In the genomic region with DNA sequence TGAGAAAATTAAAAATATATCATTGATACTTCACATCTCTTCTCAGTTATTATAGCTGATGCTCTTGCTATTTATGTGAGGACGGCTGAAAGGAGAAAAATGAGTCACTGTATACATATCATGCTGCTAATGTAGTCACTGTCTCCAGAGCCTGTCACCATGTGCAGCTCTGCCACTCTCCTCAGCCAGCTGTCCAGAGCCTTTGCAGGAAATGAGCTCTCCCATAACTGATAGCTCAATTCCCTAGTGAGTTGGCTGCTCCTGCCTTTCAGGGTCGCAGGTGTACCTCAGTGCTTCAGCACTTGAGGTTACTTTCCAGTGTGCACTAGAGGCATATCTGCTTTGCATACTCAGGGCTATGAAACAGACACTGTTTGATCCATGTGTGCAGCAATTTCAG, we compare ENCODE assay signal across 12 mouse cellular contexts.
DNase-seq lines count a peak whose midpoint lies in the region; ATAC-seq and TF ChIP-seq lines count a peak whose summit lies in the region.
"Had no signal": no experiment of that assay in that cellular context is flagged by ENCODE, and none has a peak within 500 bp of the region (broad histone marks: within the 10 kb centered on the region; RNA-seq: fewer than 3 reads in every experiment).

No protein-coding gene starts in this region.

- H3K36me3 ChIP-seq in hindbrain, embryonic 13.5 days: no peaks in the 10 kb centered on the region
- no peaks in the 10 kb centered on the region for H3K36me3 ChIP-seq in midbrain, postnatal 0 days (ENCODE audit: insufficient read depth, low read length)
- H3K36me3 ChIP-seq in intestine, embryonic 16.5 days (ENCODE audit: control insufficient read depth, insufficient read depth, low read length): no peaks in the 10 kb centered on the region

- H3K27ac ChIP-seq in hindbrain, embryonic 13.5 days: no peak overlapping the region
- H3K27ac ChIP-seq in midbrain, postnatal 0 days (ENCODE audit: low read depth, low read length): no peak overlapping the region
- no peak overlapping the region for H3K27ac ChIP-seq in intestine, embryonic 16.5 days (ENCODE audit: low read length)

- no peak for TF ChIP-seq POLR2A in lung, adult 2 months (IDR thresholded peaks at IDR 0.05; ENCODE audit: borderline replicate concordance, extremely low read depth, low read depth, low read length)

- no peak for TF ChIP-seq CTCF in midbrain, postnatal 0 days (IDR thresholded peaks at IDR 0.05)
- no peak for TF ChIP-seq CTCF in lung, adult 2 months (IDR thresholded peaks at IDR 0.05; ENCODE audit: insufficient read depth, low read length)

- H3K27me3 ChIP-seq in hindbrain, embryonic 13.5 days: no peaks in the 10 kb centered on the region
- no peaks in the 10 kb centered on the region for H3K27me3 ChIP-seq in midbrain, postnatal 0 days (ENCODE audit: insufficient read depth, low read length)
- no peaks in the 10 kb centered on the region for H3K27me3 ChIP-seq in intestine, embryonic 16.5 days (replicated peaks; ENCODE audit: control insufficient read depth, insufficient read depth, low read length)

- H3K9me3 ChIP-seq in hindbrain, embryonic 13.5 days: no peaks in the 10 kb centered on the region
- H3K9me3 ChIP-seq in midbrain, postnatal 0 days (ENCODE audit: low read length): no peaks in the 10 kb centered on the region
- H3K9me3 ChIP-seq in intestine, embryonic 16.5 days (ENCODE audit: control insufficient read depth, low read length): no peaks in the 10 kb centered on the region

- peaks cover 3% of the 10 kb centered on the region; the same call in 1 of the 2 replicates for H3K4me1 ChIP-seq in hindbrain, embryonic 13.5 days (replicated peaks)
- H3K4me1 ChIP-seq in midbrain, postnatal 0 days (ENCODE audit: insufficient read depth, low read length): no peaks in the 10 kb centered on the region
- no peaks in the 10 kb centered on the region for H3K4me1 ChIP-seq in intestine, embryonic 16.5 days (ENCODE audit: control insufficient read depth, insufficient read depth, low read length)
- no peaks in the 10 kb centered on the region for H3K4me1 ChIP-seq in lung, adult 2 months (ENCODE audit: control insufficient read depth, insufficient read depth, low read length)

- peak; percentile 3 to 19 for DNase-seq in frontal cortex, adult 2 months (ENCODE audit: extremely low spot score in 1 of 2, low spot score in 1 of 2)
- DNase-seq in frontal cortex, postnatal 10 days (ENCODE audit: low spot score in 2 of 2): no peak
- DNase-seq in brain, adult 2 months (ENCODE audit: low read depth, low spot score): peak; percentile 59
- DNase-seq in midbrain, postnatal 0 days (ENCODE audit: low spot score): peak; percentile 13
- no peak for DNase-seq in testis, postnatal 10 days (ENCODE audit: low spot score)
- no peak for DNase-seq in lung, adult 2 months
- DNase-seq: adrenal gland, adult 2 months had no signal

- H3K4me3 ChIP-seq in hindbrain, embryonic 13.5 days: no peak overlapping the region
- H3K4me3 ChIP-seq in midbrain, postnatal 0 days (ENCODE audit: low read depth, low read length): no peak overlapping the region
- no peak overlapping the region for H3K4me3 ChIP-seq in intestine, embryonic 16.5 days (ENCODE audit: low read length)
- no peak overlapping the region for H3K4me3 ChIP-seq in lung, adult 2 months (replicated peaks; ENCODE audit: extremely low read depth, low read depth, low read length)
- H3K4me3 ChIP-seq: myocyte had no signal

- 55% methylated on average over 2 of the region's 2 CpGs for WGBS in hindbrain, embryonic 13.5 days
- WGBS in midbrain, postnatal 0 days: 60% methylated on average over 2 of the region's 2 CpGs
- 61% methylated on average over 2 of the region's 2 CpGs for WGBS in intestine, embryonic 16.5 days
- 29% methylated on average over 2 of the region's 2 CpGs for WGBS in lung, adult 2 months

- no peak overlapping the region for H3K9ac ChIP-seq in hindbrain, embryonic 13.5 days
- no peak overlapping the region for H3K9ac ChIP-seq in midbrain, postnatal 0 days (replicated peaks; ENCODE audit: low read length, poor library complexity, severe bottlenecking)
- no peak overlapping the region for H3K9ac ChIP-seq in intestine, embryonic 16.5 days (ENCODE audit: low read depth, low read length)

- H3K4me2 ChIP-seq in hindbrain, embryonic 13.5 days: no peak overlapping the region
- no peak overlapping the region for H3K4me2 ChIP-seq in midbrain, postnatal 0 days (ENCODE audit: low read depth, low read length, poor library complexity, severe bottlenecking)
- no peak overlapping the region for H3K4me2 ChIP-seq in intestine, embryonic 16.5 days (ENCODE audit: low read depth, low read length)
- H3K4me2 ChIP-seq: liver, embryonic 11.5 days had no signal

- ATAC-seq in hindbrain, embryonic 13.5 days (ENCODE audit: low FRiP score): peak; percentile 76
- 0 out of 2 replicates have a peak, but pooled peaks have one; percentile 31 for ATAC-seq in midbrain, postnatal 0 days (ENCODE audit: low FRiP score)
- ATAC-seq in intestine, embryonic 16.5 days: no peak
- ATAC-seq: CD4-positive, CD25-positive, alpha-beta regulatory T cell, adult 4 months had no signal

Comparison
In these comparisons a context has a peak if more than half of its experiments do, and no peak if none do; other contexts are left out.
1. DNase-seq: peak in frontal cortex, adult 2 months (2 of 2), brain, adult 2 months (single experiment) and midbrain, postnatal 0 days (single experiment); none in frontal cortex, postnatal 10 days (0 of 2), testis, postnatal 10 days (single experiment) and lung, adult 2 months (single experiment).